Mouse (Mus musculus): Measurements from ENCODE around the gene P3h4.

The P3h4 gene

GRCm38 (mm10) chr11:100414021-100414913 is at the start of gene P3h4:
Gene P3h4 (minus strand): TSS chr11:100414836.
- DNase-seq = peak; percentile 91 to 92

DNA sequence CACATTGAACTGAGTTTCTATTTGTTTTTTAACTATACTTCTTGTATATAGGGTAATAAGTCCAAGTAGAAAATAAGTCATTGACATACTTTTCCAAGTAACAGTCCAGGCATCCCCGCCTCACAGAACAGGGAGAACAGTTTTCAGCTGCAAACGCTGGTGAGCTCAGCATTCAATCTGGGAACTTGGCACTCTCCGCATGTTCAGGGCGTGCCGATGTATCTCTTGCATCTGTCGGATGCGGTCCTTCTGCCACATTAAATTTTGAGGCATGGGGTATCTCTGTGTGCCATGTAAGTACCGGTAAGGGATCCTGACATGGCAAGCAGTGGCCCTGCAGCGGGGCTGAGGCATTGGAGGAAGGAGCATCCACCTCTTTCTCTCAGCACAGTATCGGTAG is 48.1 kb upstream of the P3h4 start:
- peak; percentile 46 to 57 for DNase-seq

DNA sequence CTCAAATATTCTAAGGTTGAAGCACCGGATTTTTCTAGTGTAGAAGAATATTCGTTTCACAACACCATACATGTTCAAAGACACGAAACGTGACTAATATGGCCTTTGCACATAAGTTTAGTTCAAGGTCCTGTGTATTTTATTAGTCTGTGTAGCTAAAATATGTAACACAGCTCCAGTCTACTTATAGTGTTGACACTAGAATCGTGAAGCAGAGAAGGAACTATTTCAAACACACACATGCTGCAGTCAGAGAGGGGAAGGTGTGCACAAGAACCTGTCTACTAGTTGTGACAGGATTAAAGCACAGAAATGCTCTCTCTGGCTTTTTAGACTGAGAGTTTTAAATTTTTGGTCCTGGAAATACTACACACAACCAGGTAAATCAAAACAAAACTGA is 43.1 kb upstream of the P3h4 start:
- DNase-seq = no peak

DNA sequence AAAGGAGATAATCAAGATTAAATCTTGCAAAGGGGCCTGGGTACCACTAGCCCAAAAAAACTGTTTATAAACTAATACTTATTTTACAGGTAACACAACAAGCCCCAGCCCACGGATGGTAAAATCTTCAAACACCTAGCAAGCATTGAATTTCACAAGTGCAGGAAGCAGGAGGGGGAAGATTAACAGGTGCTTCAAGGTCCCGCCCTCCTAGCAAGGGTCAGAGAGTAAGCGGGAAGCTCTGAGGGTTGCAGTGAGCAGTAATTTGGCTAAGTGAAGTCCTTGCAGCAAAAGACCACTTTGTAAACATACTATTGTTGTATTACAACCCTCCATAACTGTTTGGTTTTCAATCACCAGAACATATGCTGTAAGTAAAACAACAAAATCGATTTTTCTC is 42.6 kb upstream of the P3h4 start:
- DNase-seq = no peak

GRCm38 (mm10) chr11:100442625-100443024 is 28.0 kb upstream of the P3h4 start:
- DNase-seq = peak; percentile 56 to 62

- no peak for DNase-seq
These were observed 27.2 kb upstream of the P3h4 start, which contains the start of the genes Nt5c3b and Klhl10 for GRCm38 (mm10) chr11:100441797-100442196. Gene Nt5c3b (minus strand): TSS chr11:100441808. Gene Klhl10 (plus strand): TSS chr11:100441917.

DNA sequence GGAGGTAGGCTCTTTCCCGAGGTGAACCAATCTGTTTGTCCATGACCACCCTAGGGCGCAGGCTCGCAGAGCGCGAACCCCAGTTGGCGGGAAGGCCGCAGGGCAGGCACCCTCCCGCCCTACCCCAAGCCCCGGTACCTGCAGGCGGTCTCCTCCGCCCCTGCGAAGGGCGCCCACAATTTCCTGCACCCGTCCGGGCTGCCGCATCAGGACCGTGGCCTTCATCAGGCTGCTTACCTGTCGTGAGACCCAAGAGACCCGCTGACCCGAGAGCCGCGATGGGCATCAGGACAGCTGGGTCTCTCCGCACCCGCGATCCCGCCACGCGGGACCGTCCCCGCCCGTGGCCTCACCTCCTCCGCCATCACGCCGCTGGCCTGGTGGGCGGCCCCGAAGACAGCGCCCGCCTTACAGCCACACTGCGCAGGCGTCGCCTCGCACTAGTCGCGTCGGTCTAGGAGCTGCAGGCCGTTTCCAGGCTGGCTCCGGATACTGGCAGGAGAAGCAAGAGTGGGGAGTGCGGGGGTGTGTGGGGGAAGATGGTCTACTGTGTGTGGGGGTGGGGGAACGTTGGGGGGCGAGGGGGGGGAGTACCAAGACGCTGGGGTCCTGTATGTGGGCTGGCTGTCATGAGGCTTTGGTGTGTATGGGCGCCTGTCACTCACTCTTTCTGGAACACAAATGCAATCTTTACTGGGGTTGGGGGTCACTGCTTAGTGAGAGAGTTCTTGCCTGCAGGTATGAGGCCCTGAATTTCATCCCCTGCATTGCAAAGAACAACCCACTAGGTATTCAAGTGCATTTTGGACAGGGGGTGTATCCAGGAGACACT is 26.3 kb upstream of the P3h4 start:
- peak; percentile 90 to 93 for DNase-seq

DNA sequence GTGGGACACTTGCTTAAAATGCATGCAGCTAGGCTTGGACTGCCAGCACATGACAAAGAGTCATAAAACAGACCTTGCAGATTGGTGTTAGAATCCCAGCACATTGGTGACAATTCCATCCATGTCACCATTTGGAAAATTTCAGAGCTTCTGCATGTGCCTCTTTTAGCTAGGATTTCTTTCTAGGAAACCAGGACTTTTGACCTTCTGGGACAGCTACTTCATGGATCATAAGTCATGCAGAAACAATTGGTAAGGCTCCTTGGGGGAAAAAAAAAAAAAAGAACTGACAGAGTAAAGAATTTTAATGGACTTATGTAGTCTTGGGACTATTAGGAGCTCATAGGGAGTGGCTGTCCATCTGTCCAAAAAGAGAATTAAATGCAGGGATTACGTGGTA is 23.3 kb upstream of the P3h4 start:
- no peak for DNase-seq

- DNase-seq = no peak
These were observed 21.1 kb upstream of the P3h4 start for GRCm38 (mm10) chr11:100435678-100436246.

DNA sequence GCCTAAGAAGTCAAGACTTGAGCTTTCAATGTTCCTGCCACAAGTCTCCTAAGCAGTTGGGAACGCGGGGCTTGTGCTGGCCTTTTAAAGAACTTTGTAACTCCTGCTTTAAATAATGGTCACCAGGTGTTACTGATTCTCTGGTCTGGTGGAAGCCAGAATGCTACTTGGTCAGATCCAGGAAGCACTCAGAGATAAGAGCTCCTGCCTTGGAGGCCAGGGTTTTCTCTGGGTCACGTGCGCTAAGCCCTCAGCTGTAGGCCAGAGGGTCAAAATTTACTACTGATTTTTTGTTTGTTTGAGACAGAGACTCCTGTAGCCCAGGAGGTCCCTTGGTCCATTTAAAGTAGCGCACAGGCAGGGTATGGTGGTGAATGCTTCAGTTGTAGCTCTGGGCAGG is 17.4 kb upstream of the P3h4 start:
- no peak for DNase-seq

GRCm38 (mm10) chr11:100430052-100430451 is 15.4 kb upstream of the P3h4 start:
- DNase-seq = peak; percentile 43 to 51

DNA sequence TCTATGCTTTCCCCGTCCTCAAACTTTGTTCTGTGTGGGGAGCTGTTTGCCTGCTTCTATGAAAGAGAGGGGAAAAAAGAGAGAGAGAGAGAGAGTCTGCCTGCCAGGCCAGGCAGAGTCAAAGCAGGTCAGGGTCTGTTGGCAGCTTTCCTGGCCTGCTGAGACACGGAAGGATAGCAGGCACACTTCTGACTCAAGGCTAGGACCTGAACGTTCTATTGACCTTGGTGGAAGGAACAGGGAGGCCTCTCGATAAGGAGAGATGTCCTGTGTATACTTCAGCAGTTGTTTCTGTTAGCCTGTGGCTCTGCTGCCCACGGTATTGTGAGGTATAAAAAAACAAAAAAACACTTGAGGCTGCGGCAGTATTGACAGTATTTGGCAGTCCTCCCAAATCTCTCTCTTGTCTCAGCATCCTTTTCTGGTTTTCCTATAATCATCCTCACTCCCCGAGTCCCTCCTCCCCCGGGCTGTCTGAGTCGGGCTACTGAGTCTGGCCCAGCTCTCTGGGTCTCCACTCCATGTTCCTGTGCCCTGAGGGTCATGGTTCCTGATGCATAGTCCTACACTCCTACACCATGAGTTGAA is 14.1 kb upstream of the P3h4 start:
- DNase-seq = peak; percentile 78 to 82

GRCm38 (mm10) chr11:100426820-100427219 is 12.2 kb upstream of the P3h4 start:
- no peak for DNase-seq

GRCm38 (mm10) chr11:100425851-100426250 is 11.2 kb upstream of the P3h4 start:
- peak; percentile 87 for DNase-seq

- no peak for DNase-seq
These were observed 9.2 kb upstream of the P3h4 start for GRCm38 (mm10) chr11:100423836-100424235.

DNA sequence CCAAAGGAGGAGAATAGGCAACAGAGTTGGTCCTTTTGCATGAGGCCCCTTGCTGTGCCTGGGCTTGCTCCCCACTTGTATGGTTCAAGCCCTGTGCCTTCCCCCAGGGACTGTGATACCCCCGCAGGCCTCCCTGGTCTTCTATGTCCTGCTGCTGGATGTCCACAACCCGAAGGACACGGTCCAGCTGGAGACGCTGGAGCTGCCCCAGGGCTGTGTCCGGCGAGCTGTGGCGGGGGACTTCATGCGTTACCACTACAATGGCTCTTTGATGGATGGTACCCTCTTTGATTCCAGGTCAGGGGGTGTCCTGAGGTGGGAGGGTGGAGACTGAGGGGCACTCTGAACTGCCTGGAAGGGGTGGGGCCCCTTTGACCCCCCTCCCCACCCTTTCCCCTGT is 6.9 kb upstream of the P3h4 start:
- no peak for DNase-seq

- peak; percentile 49 to 51 for DNase-seq
These were observed 532 bp upstream of the P3h4 start, which contains the start of gene Fkbp10 for GRCm38 (mm10) chr11:100414914-100415822. Gene Fkbp10 (plus strand): TSS chr11:100415697.

GRCm38 (mm10) chr11:100413541-100413940 is 1.1 kb downstream of the P3h4 start:
- no peak for DNase-seq

DNA sequence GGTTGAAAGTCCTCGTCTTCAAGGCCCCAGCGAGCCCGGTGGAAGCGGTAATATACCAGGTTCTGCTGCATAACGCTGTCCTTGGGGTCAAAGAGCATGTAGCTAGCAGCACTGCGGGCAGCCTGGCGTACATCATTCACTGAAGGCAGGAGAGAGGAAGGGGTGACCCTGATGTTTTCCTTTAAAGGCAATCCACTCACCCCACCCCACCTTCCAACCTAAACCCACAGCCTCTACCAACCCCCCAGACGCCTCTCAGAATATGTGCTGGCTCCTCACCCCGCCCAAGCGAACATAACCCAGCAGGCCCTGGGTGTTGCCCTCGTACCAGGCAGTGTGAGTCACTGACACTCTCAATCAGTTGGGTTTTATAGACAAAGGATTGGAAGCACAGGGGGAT is 2.9 kb downstream of the P3h4 start:
- no peak for DNase-seq

GRCm38 (mm10) chr11:100409686-100410085 is 5.0 kb downstream of the P3h4 start:
- peak in 1 of 2 experiments; percentile 37 for DNase-seq

GRCm38 (mm10) chr11:100408835-100409462 is 5.7 kb downstream of the P3h4 start:
- no peak for DNase-seq

Data from cerebellum, postnatal 10 days (tissue).